Mouse (Mus musculus) brain, adult 2 months (tissue): Measurements from ENCODE around the gene Htra3.

Source experiments
- DNase-seq: peaks from one replicate; pipeline ENCODE4 v3.0.0; 2011; ENCODE audit warnings: low read depth, low spot score

Gene Htra3

DNA sequence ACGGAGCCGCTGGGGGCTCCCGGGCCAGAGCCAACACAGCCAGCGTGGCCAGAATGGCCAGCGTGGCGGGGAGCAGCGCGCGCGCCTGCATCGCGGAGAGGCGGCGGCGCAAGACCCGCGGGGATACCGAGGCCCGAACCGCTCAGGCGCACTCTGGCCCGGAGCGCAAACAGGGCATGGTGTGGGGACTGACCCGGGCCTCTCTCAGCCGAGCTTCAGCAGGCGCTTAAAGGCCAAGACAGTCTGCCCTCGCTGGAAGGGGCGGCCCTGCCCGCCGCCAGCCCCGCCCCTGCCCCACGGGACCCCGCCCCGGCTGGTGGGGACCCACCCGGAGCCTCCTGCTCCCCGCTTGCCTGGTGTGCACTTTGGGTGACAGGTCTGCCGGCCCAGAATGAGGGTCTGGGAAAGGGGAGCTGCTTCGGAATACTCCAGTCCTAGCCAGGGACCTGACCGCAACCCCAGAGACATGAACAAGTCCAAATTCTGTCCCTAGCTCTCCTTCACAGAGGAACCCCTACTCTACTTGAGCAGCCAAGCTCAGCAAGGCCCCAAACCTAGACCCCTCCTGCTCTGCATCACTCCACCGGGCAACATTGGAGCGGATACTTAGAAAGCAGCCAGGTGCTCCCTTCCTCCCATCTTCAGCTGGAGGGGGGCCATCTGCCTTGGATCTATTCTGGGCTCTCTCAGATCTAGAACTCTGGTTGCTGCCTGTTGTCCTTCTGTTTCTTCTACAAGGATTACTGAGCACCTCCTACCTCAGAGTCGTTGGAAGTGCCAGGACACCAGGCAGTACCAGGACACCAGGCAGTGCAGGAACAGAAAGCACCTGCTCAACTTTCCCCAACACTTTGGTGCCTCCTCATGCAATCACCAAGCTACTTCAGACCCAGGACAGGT lies at the start of gene Htra3:
Gene Htra3 (minus strand): TSS at position 527 of the 900 bp plus-strand sequence.
- peak; percentile 65 for DNase-seq

- DNase-seq, result peak; percentile 80
Measured at GRCm38 (mm10) chr5:35728957-35729460, 49.4 kb upstream of the Htra3 start.

- no peak for DNase-seq
Measured at GRCm38 (mm10) chr5:35728344-35728956, 48.9 kb upstream of the Htra3 start.

DNA sequence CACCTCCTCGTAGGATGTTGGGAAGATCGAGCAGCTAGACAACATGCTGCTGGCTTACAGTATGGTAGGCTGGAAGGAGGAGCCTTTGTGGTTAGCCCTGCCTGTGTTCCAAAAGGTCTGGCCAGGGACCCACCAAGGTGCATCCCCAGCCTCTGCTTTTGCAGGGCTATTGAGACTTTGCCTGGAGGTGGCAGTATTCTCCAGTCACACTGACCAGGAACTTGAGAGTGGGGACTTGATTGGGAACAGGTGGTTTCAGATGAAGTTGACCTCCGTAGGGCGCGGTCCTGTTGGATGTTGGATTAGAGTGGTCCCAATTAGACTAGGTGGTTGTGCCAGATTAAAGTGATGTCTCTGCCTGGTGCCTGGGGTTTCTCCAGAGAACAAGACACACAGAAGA lies 47.9 kb upstream of the Htra3 start:
- no peak for DNase-seq

DNA sequence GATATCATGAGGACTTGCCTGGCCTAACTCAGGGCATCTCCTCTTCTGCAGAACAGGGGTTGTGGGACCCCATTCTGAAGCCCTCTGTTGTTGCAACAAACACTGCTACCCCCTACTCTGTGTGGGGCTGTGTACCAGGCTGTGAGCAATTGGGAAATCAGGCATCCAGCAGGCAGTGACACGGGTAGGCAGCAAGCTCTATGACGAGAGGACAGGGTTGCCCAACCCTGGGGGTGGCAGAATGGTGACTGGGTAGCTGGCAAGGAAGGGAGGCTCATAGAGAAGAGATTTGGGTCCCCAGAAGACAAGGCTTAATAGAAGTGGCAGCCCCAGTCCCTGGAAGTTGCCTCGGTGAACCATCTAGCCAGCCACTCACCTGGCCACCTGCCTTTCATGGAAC lies 46.3 kb upstream of the Htra3 start:
- DNase-seq, result no peak

GRCm38 (mm10) chr5:35723900-35724299 lies 44.3 kb upstream of the Htra3 start:
- DNase-seq, result no peak

GRCm38 (mm10) chr5:35722654-35723053 lies 43.1 kb upstream of the Htra3 start:
- no peak for DNase-seq

DNA sequence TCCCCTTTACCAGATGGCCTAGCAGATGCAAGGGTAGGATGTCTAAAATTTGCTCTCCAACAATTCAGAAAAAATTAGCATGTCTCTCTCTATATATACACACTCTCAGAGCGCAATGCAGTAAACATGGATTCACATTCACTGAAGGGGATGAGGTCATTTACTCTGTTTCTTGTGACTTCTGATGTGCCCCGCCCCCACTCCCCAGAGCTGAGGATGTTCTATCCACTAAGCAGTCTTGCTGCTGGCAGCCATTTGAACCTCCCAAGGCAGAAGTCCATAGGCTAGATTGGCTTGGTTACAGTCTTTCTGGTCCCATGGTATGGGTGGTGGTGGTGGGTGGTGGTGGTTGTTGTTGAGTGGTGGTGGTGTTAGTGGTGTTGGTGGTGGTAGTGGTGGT lies 42.4 kb upstream of the Htra3 start:
- DNase-seq, result no peak

GRCm38 (mm10) chr5:35719880-35720279 lies 40.3 kb upstream of the Htra3 start:
- peak; percentile 44 for DNase-seq

GRCm38 (mm10) chr5:35719343-35719742 lies 39.8 kb upstream of the Htra3 start:
- DNase-seq, result no peak

DNA sequence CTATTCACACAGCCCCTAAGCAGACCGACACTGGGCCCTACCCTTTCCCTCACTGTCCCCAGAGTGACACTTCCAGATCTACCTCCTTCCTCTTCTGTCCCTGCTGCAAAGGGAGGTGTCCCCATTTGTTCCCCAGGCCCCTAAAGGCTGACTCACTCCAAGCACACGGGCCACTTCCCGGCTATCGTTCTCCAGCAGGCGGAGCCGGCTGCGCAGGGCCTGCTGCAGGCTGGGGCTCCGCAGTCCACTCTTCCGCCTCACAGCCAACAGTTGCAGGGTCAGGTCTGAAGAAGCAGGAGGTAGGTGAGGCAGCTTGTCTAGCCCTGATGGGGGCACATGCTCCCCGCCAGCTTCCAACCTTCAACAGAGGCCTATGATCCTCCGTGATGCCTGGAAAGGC lies 39.2 kb upstream of the Htra3 start:
- no peak for DNase-seq

DNA sequence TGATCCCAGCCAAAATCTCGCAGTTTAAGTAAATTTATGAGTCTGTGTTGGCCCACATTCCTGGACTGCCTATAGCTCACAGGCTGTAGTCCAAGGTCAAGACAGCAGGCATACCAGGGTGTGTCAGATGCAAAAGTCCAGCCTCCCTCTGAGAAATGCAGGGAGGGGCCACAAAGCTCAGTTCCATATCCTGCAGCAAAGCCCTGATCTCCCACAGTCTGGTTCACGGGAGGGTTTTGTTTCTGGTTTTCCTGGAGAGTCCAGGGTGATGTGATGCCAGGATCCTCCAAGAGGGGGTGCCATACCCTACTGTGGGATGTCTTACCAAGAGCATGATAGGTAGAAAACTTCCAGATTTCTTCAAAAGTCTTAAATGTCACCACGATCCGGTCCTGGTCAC lies 38.4 kb upstream of the Htra3 start:
- DNase-seq, result peak; percentile 62

DNA sequence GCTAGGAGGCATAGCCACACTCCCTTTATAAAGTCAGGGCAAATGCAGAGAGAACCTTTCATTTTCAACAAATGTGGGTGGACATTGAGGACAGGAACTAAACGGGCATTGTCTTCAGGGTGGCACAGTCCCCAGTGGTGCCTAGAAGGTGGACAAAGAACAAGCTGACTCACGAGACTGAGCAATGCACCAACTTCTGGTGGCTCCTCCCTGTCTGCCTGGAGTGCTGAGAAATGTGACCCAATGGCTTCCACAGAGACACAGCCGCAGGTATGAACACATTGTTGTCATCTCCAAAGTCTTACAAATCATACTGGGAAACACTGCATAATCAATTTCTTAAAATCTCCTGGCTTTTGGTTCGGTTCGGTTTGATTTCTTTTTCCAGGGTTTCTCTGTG lies 37.9 kb upstream of the Htra3 start:
- no peak for DNase-seq

DNA sequence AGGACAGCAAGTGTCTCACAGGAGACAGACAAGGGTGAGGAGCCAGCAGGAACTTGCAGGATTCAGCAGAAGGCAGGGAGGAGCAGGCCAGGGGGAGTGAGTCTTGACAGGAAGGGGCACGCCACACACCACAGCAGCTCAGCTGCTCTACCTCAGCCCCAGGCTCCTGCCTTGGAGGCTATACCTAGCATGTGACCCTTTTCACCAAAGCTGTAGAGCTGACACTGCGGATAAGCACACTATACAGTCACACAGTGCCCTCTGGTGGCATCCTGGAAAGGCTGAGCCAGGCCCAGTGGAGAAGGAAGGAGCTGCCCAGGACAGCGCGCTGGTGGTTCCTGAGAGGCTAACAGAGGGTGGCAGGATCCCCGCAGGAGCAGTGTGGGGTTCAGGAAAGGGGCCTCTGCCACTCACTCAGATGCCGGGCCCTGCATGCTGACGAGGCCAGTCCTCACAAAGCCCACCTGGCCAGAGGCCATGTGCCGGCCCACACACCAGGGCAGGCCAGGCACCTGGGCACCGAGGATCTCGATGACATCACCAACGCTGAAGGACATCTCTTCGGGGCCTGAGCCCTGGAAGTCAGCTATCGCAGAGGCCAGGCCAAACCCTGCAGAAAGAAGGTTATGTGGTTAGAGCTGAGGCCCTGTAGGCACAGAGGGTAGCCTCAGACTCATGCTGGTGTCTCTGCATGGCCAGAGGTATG lies 34.2 kb upstream of the Htra3 start:
- DNase-seq, result peak; percentile 88

GRCm38 (mm10) chr5:35712517-35712916 lies 32.9 kb upstream of the Htra3 start:
- no peak for DNase-seq

GRCm38 (mm10) chr5:35710931-35711330 lies 31.3 kb upstream of the Htra3 start:
- DNase-seq, result no peak

- DNase-seq, result no peak
Measured at GRCm38 (mm10) chr5:35710481-35710880, 30.9 kb upstream of the Htra3 start.

DNA sequence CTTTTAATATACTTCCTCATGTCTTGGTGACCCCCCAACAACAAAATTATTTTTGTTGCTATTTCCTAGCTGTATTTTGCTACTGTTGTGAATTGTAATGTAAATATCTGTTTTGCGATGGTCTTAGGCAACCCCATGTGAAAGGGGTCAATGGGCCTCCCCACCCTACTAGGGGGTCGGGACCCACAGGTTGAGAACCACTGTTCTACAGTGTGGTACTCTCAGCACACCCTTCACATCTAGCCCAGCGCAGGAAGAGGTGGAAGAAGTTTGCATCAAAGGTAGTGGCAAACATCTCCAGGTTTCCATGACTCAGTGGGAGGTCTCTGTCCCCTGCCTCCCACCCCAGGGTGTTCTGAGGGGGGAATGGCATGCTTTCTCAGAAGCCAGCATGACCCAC lies 25.8 kb upstream of the Htra3 start:
- DNase-seq, result no peak

DNA sequence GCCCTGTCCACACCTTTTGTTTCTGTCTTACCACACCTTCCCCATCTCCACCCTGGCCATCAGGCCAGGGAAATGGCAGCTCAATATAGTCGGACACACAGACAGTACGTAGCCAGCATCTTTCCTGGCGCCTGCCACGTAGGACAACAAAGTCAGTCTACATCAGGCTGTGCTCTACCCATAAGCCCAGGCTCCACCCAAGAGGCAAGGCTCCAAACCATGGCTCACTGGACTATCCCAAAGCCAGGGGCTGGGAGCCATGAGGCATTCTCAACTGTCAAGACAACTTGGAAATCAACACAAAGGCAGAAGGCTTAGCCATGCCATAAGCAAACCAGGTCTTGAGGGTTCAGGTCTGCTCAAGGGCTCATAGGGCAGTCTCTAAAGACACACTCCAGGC lies 24.2 kb upstream of the Htra3 start:
- DNase-seq, result no peak

- no peak for DNase-seq
Measured at GRCm38 (mm10) chr5:35703183-35703582, 23.6 kb upstream of the Htra3 start.

GRCm38 (mm10) chr5:35702582-35703140 lies 23.1 kb upstream of the Htra3 start:
- no peak for DNase-seq

DNA sequence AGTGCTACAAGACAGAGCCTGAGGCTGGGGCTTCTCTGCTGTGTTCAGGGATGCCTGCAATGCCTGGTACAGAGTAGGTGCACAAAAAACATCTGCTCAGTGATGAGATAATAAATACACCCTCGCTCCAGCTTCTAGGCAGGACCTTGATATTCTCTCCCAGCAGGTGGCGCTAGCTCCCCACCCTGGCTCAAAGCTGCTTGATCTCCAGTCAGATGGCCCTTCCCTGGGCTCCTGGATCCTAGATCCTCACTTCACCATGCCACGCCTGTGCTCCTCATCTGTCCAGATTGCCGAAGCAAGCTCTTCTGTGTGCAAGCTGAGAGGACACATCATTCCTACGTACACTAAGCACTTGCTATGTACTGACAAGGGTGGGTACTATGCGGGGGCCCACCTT lies 21.5 kb upstream of the Htra3 start:
- peak; percentile 84 for DNase-seq
